Mouse (Mus musculus) midbrain, postnatal 0 days (tissue): ENCODE data around the gene Noc2l. TPM values are rescaled to one million over a fixed set of nuclear protein-coding genes. Genes with fewer than 3 reads are reported as not detected.
A peak's percentile ranks its signal among the peaks of the same experiment; 100 is the strongest.

Experiments
- ATAC-seq: fragments of 200-750 bp; cut with Nextera tagmentation; 2 replicates; pipeline ENCODE4 v1.8.0; 2017; ENCODE audit warnings: moderate number of reproducible peaks, mild to moderate bottlenecking, moderate TSS enrichment, moderate library complexity; ENCODE audit not compliant: low FRiP score
- DNase-seq: peaks from one replicate; pipeline ENCODE4 v3.0.0-alpha.2; 2015; ENCODE audit warnings: low spot score
- H3K27ac ChIP-seq: fragments of 300-500 bp; sonication (generic); 2 replicates; pipeline ENCODE4 v1.5.1; 2014; ENCODE audit warnings: low read depth, mild to moderate bottlenecking, low read length, mixed read lengths
- H3K27me3 ChIP-seq: fragments of 300-500 bp; sonication (generic); 2 replicates; pipeline ENCODE4 v1.6.1; 2014; ENCODE audit warnings: low read length, control low read depth, mixed read lengths; ENCODE audit not compliant: insufficient read depth
- H3K36me3 ChIP-seq: fragments of 300-500 bp; sonication (generic); 2 replicates; pipeline ENCODE4 v1.6.1; 2014; ENCODE audit warnings: low read length, control low read depth, mixed read lengths; ENCODE audit not compliant: insufficient read depth
- H3K4me1 ChIP-seq: fragments of 300-500 bp; sonication (generic); 2 replicates; pipeline ENCODE4 v1.6.1; 2014; ENCODE audit warnings: mild to moderate bottlenecking, control low read depth, antibody characterized with exemption, low read length, mixed read lengths; ENCODE audit not compliant: insufficient read depth
- H3K4me2 ChIP-seq: fragments of 300-500 bp; sonication (generic); 2 replicates; pipeline ENCODE4 v1.6.1; 2014; ENCODE audit warnings: low read depth, mild to moderate bottlenecking, low read length, mixed read lengths; ENCODE audit not compliant: poor library complexity, severe bottlenecking
- H3K4me3 ChIP-seq: fragments of 300-500 bp; sonication (generic); 2 replicates; pipeline ENCODE4 v1.5.1; 2014; ENCODE audit warnings: low read depth, mild to moderate bottlenecking, low read length, moderate library complexity
- H3K9ac ChIP-seq: fragments of 300-500 bp; sonication (generic); replicated peaks from 2 replicates; pipeline ENCODE4 v1.6.1; 2014; ENCODE audit warnings: mild to moderate bottlenecking, low read length, moderate library complexity, mixed read lengths; ENCODE audit not compliant: poor library complexity, severe bottlenecking
- H3K9me3 ChIP-seq: fragments of 300-500 bp; sonication (generic); 2 replicates; pipeline ENCODE4 v1.6.1; 2016; ENCODE audit warnings: low read length, control low read depth
- CTCF ChIP-seq: IDR thresholded peaks from 2 replicates; pipeline ENCODE4 v1.5.1; 2016; ENCODE audit warnings: antibody characterized with exemption, mild to moderate bottlenecking
- WGBS: fragments of 180-500 bp; shearing (Covaris S2); extraction: QIAGEN DNeasy Blood & Tissue Kit; methylation state at CpG from one replicate; pipeline ENCODE4 v1.1.7; 2014; 5-methylcytosine and 5-hydroxymethylcytosine counted together
- polyA plus RNA-seq: library from polyadenylated mRNA; unstranded; fragments of >200 nt; fragmentation: Nextera tagmentation; extraction: Ambion mirVana; gene quantifications from 2 replicates; pipeline ENCODE4 v1.2.1, GENCODE M21; 2015
- total RNA-seq: library from RNA; depleted of rRNA; stranded (reverse); fragments of >200 nt; gene quantifications from 2 replicates; pipeline ENCODE4 v1.2.3, GENCODE M21; 2014

The Noc2l gene
- total and polyA plus RNA-seq, 2 experiments from 2014 or later: 47.1 to 81.3 TPM

DNA sequence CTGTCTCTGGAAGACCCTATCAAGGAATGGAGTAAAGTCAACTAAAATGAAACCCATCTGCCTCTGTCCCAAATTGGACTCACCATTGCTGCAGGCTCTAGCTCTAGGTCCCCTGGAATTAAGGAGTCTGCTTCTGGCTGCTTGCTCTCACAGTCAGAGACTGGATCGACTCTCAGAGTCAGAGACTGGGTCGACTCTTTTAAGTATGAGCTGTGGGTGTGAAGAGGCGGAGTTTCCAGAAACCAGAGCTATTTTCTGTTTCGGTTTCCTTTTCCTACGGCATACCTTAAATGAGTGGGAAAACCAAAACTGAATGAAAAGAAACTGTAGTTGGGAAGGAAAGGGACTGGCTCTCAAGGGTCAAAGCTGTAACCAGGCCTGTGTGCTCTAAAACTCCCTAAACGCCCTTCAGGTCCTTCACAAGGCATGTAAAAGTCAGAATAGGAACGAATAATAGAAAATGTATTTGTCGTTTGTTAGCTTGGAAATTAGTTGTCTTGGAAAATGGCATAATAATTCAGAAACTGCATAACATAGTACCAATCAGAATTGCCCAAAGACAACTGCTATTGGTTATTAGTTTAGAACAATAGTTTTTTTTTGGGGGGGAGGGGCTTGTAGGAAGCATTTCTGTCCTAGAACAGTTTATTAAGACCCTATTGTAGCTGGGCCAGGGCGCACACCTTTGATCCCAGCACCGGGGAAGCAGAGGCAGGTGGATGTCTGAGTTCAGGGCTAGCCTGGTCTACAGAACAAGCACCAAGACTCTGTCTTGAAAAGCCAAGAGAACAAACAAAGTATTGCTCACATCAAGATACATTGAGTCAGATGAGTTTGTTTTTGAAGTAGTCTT lies 35.0 kb upstream of the Noc2l start, which contains the start of gene Isg15:
TSS of gene Isg15 (minus strand) at position 196 of the 853 bp plus-strand sequence.
- no peaks in the 10 kb centered on the region for H3K9me3 ChIP-seq
- H3K27ac ChIP-seq: no peak within 1 kb of the TSS
- H3K4me2 ChIP-seq: 0 out of 2 replicates have a peak within 1 kb of the TSS, but pooled peaks have one; percentile 9
- TF ChIP-seq CTCF: no peak
- 65% methylated on average over 10 of the region's 10 CpGs for WGBS
- H3K4me1 ChIP-seq: peaks cover 6% of the 10 kb centered on the region; the same call in 1 of the 2 replicates
- H3K27me3 ChIP-seq: peaks cover 7% of the 10 kb centered on the region; the same call in 1 of the 2 replicates
- no peaks in the 10 kb centered on the region for H3K36me3 ChIP-seq
- no peak within 1 kb of the TSS for H3K9ac ChIP-seq
- DNase-seq (no peak), ATAC-seq (no peak)
- no peak within 1 kb of the TSS for H3K4me3 ChIP-seq

DNA sequence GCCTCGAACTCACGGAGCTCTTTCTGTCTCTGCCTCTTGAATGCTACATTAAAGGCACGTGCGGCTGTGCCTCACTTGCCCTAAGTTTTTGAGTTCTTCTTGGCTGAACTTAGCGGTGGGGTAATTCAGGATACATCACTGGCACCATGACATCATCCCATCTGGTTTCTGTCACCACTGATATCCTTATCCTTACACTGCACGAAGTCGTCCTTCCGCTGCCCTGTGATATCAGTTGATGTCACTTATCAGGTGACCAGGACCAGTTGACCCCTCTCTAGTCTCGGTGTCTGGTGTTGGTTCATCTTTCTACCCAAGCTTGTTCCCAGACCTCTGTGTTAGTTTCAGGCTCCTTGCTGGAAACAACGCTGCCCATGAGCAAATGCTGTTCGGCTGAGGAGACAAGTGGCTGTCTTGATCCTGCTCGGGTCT lies 33.3 kb upstream of the Noc2l start:
- Histone ChIP-seq H3K27ac (peak overlapping the region; percentile 55; the same call in 1 of the 2 replicates), H3K4me1 (peaks cover 5% of the 10 kb centered on the region; the same call in 1 of the 2 replicates), H3K4me3 (peak overlapping the region; percentile 54), H3K9me3 (no peaks in the 10 kb centered on the region), H3K27me3 (peaks cover 7% of the 10 kb centered on the region; the same call in 1 of the 2 replicates), H3K9ac (0 out of 2 replicates have a peak overlapping the region, but pooled peaks have one; percentile 70), H3K36me3 (no peaks in the 10 kb centered on the region), H3K4me2 (peak overlapping the region; percentile 89)
- TF ChIP-seq CTCF: no peak
- no peak for ATAC-seq
- WGBS: 49% methylated on average over 12 of the region's 12 CpGs
- DNase-seq: no peak

DNA sequence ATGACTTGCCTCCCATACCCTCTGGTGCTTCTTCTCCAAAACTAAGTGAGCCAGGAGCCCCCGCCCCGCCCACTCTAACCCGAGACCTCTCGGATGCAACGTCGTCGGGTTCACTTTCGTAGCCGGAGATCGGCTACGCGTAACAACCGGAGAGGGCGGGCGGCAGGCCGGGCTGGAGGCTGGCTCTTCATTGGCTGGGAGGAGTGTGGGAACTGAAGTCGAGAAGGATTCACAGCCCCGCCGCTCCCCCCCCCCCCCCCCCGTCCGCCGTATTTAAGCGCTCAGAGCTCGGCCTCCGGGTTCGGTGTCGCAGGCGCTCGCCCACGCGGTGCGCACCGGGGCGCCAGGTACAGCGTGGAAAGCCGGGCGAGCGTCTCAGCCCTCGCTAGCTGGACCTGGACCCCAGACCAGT lies 32.8 kb upstream of the Noc2l start, which contains the start of gene AW011738:
TSS of gene AW011738 (plus strand) at position 304 of the 412 bp plus-strand sequence.
- Histone ChIP-seq H3K4me1 (peaks cover 5% of the 10 kb centered on the region; the same call in 1 of the 2 replicates), H3K9ac (peak within 1 kb of the TSS; percentile 70), H3K9me3 (no peaks in the 10 kb centered on the region), H3K4me3 (peak within 1 kb of the TSS; percentile 54), H3K27ac (peak within 1 kb of the TSS; percentile 73), H3K4me2 (peak within 1 kb of the TSS; percentile 89), H3K36me3 (no peaks in the 10 kb centered on the region), H3K27me3 (peaks cover 7% of the 10 kb centered on the region; the same call in 1 of the 2 replicates)
- WGBS: 1% methylated on average over 33 of the region's 39 CpGs
- ATAC-seq (peak; percentile 67), DNase-seq (peak; percentile 79)
- TF ChIP-seq CTCF: no peak

DNA sequence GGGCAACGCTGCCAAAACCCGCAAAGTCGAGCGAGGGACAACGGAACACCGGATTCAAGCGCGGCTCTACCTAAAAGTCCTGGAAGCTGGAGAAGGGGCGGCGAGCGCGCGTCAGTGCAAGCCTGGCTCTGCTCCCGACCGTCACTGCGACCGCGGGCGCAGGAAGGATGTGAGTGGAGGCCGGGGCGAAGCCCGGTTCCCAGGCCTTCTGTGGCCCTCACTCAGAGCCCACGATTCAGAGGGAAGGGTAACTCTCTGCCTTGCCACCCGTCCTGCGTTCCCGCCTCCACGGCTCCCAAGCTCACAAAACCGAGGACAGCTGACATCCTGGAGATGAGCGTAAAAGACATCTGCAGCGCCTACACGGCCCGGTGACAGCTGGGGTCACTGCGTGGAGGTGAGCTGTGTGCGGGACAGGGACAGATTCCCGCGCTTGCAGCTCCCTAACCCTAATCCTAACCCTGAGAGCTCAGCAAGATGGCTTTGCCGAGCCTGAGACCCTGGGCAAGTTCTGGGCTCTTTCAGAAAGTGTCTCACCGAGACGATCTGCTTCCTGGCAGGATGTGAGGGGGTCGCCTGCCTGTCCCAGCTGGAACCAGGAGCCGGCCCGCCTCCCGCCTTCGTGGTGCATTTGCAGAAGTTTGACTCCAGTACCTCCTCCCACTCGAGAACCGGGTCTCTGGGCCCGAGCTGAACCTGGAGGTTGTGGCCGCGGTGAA lies 32.2 kb upstream of the Noc2l start:
- H3K4me3 ChIP-seq: peak overlapping the region; percentile 54
- H3K36me3 ChIP-seq: no peaks in the 10 kb centered on the region
- H3K4me1 ChIP-seq: peaks cover 5% of the 10 kb centered on the region; the same call in 1 of the 2 replicates
- under 1% methylated on average over 46 of the region's 49 CpGs for WGBS
- peak overlapping the region; percentile 73 for H3K27ac ChIP-seq
- no peaks in the 10 kb centered on the region for H3K9me3 ChIP-seq
- peak overlapping the region; percentile 89 for H3K4me2 ChIP-seq
- DNase-seq (no peak), ATAC-seq (peak; percentile 31; the same call in 1 of the 2 replicates)
- peak overlapping the region; percentile 70 for H3K9ac ChIP-seq
- H3K27me3 ChIP-seq: peaks cover 7% of the 10 kb centered on the region; the same call in 1 of the 2 replicates
- no peak for TF ChIP-seq CTCF

DNA sequence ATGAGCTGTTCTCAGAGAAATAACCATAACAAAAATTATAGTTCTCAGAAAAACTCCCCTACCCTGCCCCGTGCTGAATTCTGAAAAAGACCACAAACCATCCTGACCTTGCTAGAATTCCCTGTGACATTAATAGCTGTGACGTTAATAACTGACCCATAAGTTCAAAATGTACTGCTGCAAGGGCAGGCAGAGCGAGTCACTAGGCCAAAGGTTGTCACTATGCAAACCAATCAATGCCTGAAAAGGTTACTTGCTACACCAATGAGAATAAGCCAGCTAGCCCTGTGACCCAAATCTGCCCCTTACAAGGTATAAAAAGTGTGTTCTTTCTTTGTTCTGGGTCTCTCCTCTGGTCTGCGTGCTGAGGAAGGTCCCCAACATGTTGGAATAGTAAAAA lies 26.9 kb upstream of the Noc2l start:
- ATAC-seq: no peak
- no peak overlapping the region for H3K27ac ChIP-seq
- H3K4me2 ChIP-seq: no peak overlapping the region
- 0 out of 2 replicates have a peak, but pooled peaks cover under 1% of the 10 kb centered on the region for H3K27me3 ChIP-seq
- no peaks in the 10 kb centered on the region for H3K36me3 ChIP-seq
- 93% methylated on average over 4 of the region's 4 CpGs for WGBS
- no peaks in the 10 kb centered on the region for H3K4me1 ChIP-seq
- no peak overlapping the region for H3K4me3 ChIP-seq
- H3K9ac ChIP-seq: no peak overlapping the region
- no peak for DNase-seq
- TF ChIP-seq CTCF: no peak
- no peaks in the 10 kb centered on the region for H3K9me3 ChIP-seq
